Mouse (Mus musculus) testis, postnatal 14 days (tissue): ENCODE measurements around the gene Ccdc78.
A peak's percentile ranks its signal among the peaks of the same experiment; 100 is the strongest.

Experiments used
- DNase-seq: peaks from one replicate; pipeline ENCODE4 v3.0.0; 2021; ENCODE audit warnings: low spot score

The Ccdc78 gene

GRCm38 (mm10) chr17:25810890-25811289 lies 24.5 kb downstream of the Ccdc78 start:
- DNase-seq, result no peak

GRCm38 (mm10) chr17:25813471-25813870 lies 27.1 kb downstream of the Ccdc78 start:
- DNase-seq, result peak; percentile 78

- no peak for DNase-seq
Measured at GRCm38 (mm10) chr17:25817662-25818061, 31.3 kb downstream of the Ccdc78 start.

GRCm38 (mm10) chr17:25818851-25819780 lies 32.7 kb downstream of the Ccdc78 start:
- DNase-seq, result no peak

GRCm38 (mm10) chr17:25823452-25823851 lies 37.1 kb downstream of the Ccdc78 start, which contains the start of gene Wdr24:
Wdr24 (plus strand) TSS chr17:25823627.
- peak; percentile 86 for DNase-seq

- no peak for DNase-seq
Measured at GRCm38 (mm10) chr17:25824362-25825142, 38.2 kb downstream of the Ccdc78 start.

- no peak for DNase-seq
Measured at GRCm38 (mm10) chr17:25825311-25825710, 38.9 kb downstream of the Ccdc78 start.

- DNase-seq, result no peak
Measured at GRCm38 (mm10) chr17:25825984-25826570, 39.7 kb downstream of the Ccdc78 start.

GRCm38 (mm10) chr17:25827011-25827410 lies 40.6 kb downstream of the Ccdc78 start:
- no peak for DNase-seq

- DNase-seq, result no peak
Measured at GRCm38 (mm10) chr17:25827546-25828222, 41.3 kb downstream of the Ccdc78 start.

- no peak for DNase-seq
Measured at GRCm38 (mm10) chr17:25828223-25828594, 41.8 kb downstream of the Ccdc78 start.

- DNase-seq, result peak; percentile 72
Measured at GRCm38 (mm10) chr17:25828712-25829557, 42.6 kb downstream of the Ccdc78 start, which contains the start of gene Jmjd8. Jmjd8 (plus strand) TSS chr17:25828867.

- no peak for DNase-seq
Measured at GRCm38 (mm10) chr17:25829558-25830017, 43.2 kb downstream of the Ccdc78 start.

GRCm38 (mm10) chr17:25830200-25830753 lies 43.9 kb downstream of the Ccdc78 start:
- no peak for DNase-seq

- DNase-seq, result no peak
Measured at GRCm38 (mm10) chr17:25830806-25831431, 44.5 kb downstream of the Ccdc78 start.

- no peak for DNase-seq
Measured at GRCm38 (mm10) chr17:25831451-25832281, 45.3 kb downstream of the Ccdc78 start.

GRCm38 (mm10) chr17:25832436-25833290 lies 46.3 kb downstream of the Ccdc78 start:
- peak; percentile 99 for DNase-seq

GRCm38 (mm10) chr17:25833291-25833663 lies 46.9 kb downstream of the Ccdc78 start, which contains the start of gene Stub1:
Stub1 (minus strand) TSS chr17:25833404.
- peak; percentile 90 for DNase-seq
